Mouse (Mus musculus) kidney, adult 18-20 months (tissue): ENCODE measurements around the gene Camk1d.
A peak's percentile ranks its signal among the peaks of the same experiment; 100 is the strongest.
"Not testable (repeated sequence)": the region's sequence is repeated elsewhere in the genome, so short reads cannot be mapped to it uniquely, and the experiment has no call there.

ENCODE experiments used
- DNase-seq: peaks from one replicate; pipeline ENCODE4 v3.0.0; 2021

Gene Camk1d

GRCm38 (mm10) chr2:5304451-5304850, 409.9 kb downstream of the Camk1d start:
- DNase-seq, result no peak

GRCm38 (mm10) chr2:5301286-5301685, 413.0 kb downstream of the Camk1d start:
- DNase-seq, result no peak

- DNase-seq, result peak; percentile 52
Measured at GRCm38 (mm10) chr2:5298071-5298470, 416.2 kb downstream of the Camk1d start.

GRCm38 (mm10) chr2:5296749-5297545, 417.4 kb downstream of the Camk1d start:
- DNase-seq, result no peak

- DNase-seq, result no peak
Measured at GRCm38 (mm10) chr2:5295098-5295497, 419.2 kb downstream of the Camk1d start.

- DNase-seq, result no peak
Measured at GRCm38 (mm10) chr2:5294451-5294850, 419.9 kb downstream of the Camk1d start.

GRCm38 (mm10) chr2:5288593-5288992, 425.7 kb downstream of the Camk1d start:
- DNase-seq, result no peak

- DNase-seq, result no peak
Measured at GRCm38 (mm10) chr2:5287044-5287380, 427.3 kb downstream of the Camk1d start.

- DNase-seq, result peak; percentile 46
Measured at GRCm38 (mm10) chr2:5286189-5287043, 427.9 kb downstream of the Camk1d start.

GRCm38 (mm10) chr2:5284351-5284750, 430.0 kb downstream of the Camk1d start:
- no peak for DNase-seq

GRCm38 (mm10) chr2:5282623-5283022, 431.7 kb downstream of the Camk1d start:
- DNase-seq, result no peak

GRCm38 (mm10) chr2:5267980-5268379, 446.3 kb downstream of the Camk1d start:
- no peak for DNase-seq

GRCm38 (mm10) chr2:5262279-5262678, 452.0 kb downstream of the Camk1d start:
- no peak for DNase-seq

GRCm38 (mm10) chr2:5258250-5258649, 456.1 kb downstream of the Camk1d start:
- DNase-seq, result no peak

GRCm38 (mm10) chr2:5249969-5250368, 464.3 kb downstream of the Camk1d start:
- no peak for DNase-seq

GRCm38 (mm10) chr2:5249199-5249598, 465.1 kb downstream of the Camk1d start:
- DNase-seq, result not testable (repeated sequence)
